Mouse (Mus musculus): ENCODE results near the gene Ltbp4.

Gene Ltbp4

DNA sequence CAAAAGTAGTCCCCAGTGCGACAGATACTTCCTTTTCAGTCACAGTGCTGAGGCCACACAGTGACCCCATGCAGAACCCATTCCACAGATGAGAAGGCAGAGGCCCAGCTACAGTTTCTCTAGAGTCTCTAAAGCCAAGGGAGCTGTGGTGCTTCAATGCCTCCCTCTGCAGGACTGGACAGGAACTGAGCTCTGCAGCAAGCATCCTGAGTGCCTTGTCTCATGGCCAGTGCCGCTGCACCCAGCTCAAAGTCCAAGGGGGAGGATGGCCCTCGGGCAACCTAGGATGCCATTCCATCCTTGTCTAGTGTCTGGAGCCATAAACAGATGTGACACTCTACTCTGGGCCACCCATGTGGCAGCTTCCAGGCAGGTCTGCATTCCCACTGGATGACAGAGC is 81.8 kb downstream of the Ltbp4 start:
- ChIA-PET POLR2A (interaction anchor here in 3 of 4 experiments (0.7 to 6.8 kb wide), 34 partner anchors 12 to 252 kb away, joined by 3 to 66 read pairs (median 4); partner anchors contain the start of genes Coq8b (in 3 of the 3), BC024978 (in 2 of the 3), Egln2 (in 2 of the 3) and Snrpa (in 2 of the 3)), CTCF (interaction anchor here (0.6 to 8.9 kb wide), 36 partner anchors 9 to 1089 kb away, joined by 3 to 85 read pairs (median 4); partner anchors contain the start of genes Coq8b (in 1 of the 4) and Rab4b (in 1 of the 4))

Measured in embryonic stem cell, embryonic (primary cell).